Mouse (Mus musculus): ENCODE measurements around the gene Glt1d1. TPM values are rescaled to one million over a fixed set of nuclear protein-coding genes. Genes with fewer than 3 reads are reported as not detected.

Glt1d1 gene
- polyA plus RNA-seq, 1 experiment from 2014 or later, result 0.94 TPM

DNA sequence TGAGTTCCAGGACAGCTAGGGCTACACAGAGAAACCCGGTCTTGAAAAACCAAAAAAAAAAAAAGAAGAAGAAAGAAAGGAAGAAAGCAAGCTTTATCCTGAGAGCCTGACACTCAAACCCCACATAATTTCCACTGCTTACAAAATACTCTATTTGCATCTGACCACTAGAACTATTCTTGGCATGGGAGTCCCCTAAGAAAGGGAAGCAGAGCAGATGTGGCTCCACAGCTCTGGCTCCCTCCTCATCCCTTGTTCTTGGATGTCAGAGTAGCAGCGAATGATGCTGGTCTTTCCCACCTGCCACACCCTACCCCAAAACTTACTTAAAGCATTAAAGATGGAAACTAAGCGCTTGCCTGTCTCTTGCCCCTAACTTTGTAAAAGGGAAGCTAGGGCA, 16.6 kb upstream of the Glt1d1 start:
- no peak overlapping the region for H3K27ac ChIP-seq
- no peak for DNase-seq (ENCODE audit: low spot score)
- H3K9me3 ChIP-seq (replicated peaks), result no peaks in the 10 kb centered on the region
- H3K4me1 ChIP-seq, result peaks cover 23% of the 10 kb centered on the region
- no peaks in the 10 kb centered on the region for H3K36me3 ChIP-seq
- WGBS, result 91% methylated on average over 3 of the region's 3 CpGs
- H3K27me3 ChIP-seq (ENCODE audit: low read depth, poor library complexity, severe bottlenecking), result no peaks in the 10 kb centered on the region
- H3K4me3 ChIP-seq, result peak overlapping the region; percentile 93

DNA sequence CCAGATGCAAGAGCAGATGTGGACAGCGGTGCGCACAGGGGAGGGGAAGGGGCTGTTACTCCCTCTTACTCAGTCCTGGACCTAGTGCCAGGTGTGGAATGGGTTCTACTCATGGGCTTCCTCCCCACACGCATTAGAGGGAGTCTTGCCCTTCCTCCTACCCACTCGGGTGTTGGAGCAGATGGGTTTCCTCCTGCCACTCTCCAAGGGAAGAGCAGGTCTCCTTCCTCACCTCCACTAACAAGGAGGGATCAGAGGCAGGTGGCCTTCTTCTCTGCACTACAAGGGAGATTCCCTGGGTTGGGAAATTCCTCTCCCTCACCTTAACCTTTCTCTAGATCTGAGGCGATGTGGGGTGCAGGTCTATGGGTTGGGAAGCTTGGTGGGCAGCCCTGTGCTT, 15.9 kb upstream of the Glt1d1 start:
- 21% methylated on average over 5 of the region's 5 CpGs for WGBS
- no peaks in the 10 kb centered on the region for H3K36me3 ChIP-seq
- H3K27ac ChIP-seq, result peak overlapping the region; percentile 96
- DNase-seq (ENCODE audit: low spot score), result no peak
- H3K4me3 ChIP-seq, result peak overlapping the region; percentile 93
- H3K9me3 ChIP-seq (replicated peaks), result no peaks in the 10 kb centered on the region
- no peaks in the 10 kb centered on the region for H3K27me3 ChIP-seq (ENCODE audit: low read depth, poor library complexity, severe bottlenecking)
- peaks cover 23% of the 10 kb centered on the region for H3K4me1 ChIP-seq

- Histone ChIP-seq H3K4me3 (peak overlapping the region; percentile 93), H3K36me3 (no peaks in the 10 kb centered on the region)
These were observed 15.0 kb upstream of the Glt1d1 start for GRCm38 (mm10) chr5:127616884-127617635.

GRCm38 (mm10) chr5:127618834-127619233, 13.2 kb upstream of the Glt1d1 start:
- no peak overlapping the region for H3K4me3 ChIP-seq
- H3K27ac ChIP-seq, result no peak overlapping the region
- H3K27me3 ChIP-seq (ENCODE audit: low read depth, poor library complexity, severe bottlenecking), result no peaks in the 10 kb centered on the region
- 79% methylated on average over 3 of the region's 3 CpGs for WGBS
- H3K36me3 ChIP-seq, result no peaks in the 10 kb centered on the region
- no peaks in the 10 kb centered on the region for H3K9me3 ChIP-seq (replicated peaks)
- peaks cover 23% of the 10 kb centered on the region for H3K4me1 ChIP-seq
- no peak for DNase-seq (ENCODE audit: low spot score)

More at GRCm38 (mm10) chr5:127616884-127617635, 15.0 kb upstream of the Glt1d1 start:
- Histone ChIP-seq H3K4me1 (peaks cover 23% of the 10 kb centered on the region), H3K9me3 (replicated peaks) (no peaks in the 10 kb centered on the region), H3K27ac (peak overlapping the region; percentile 96), H3K27me3 (ENCODE audit: low read depth, poor library complexity, severe bottlenecking) (no peaks in the 10 kb centered on the region)
- peak; percentile 98 for DNase-seq (ENCODE audit: low spot score)
- under 1% methylated on average over 86 of the region's 91 CpGs for WGBS

DNA sequence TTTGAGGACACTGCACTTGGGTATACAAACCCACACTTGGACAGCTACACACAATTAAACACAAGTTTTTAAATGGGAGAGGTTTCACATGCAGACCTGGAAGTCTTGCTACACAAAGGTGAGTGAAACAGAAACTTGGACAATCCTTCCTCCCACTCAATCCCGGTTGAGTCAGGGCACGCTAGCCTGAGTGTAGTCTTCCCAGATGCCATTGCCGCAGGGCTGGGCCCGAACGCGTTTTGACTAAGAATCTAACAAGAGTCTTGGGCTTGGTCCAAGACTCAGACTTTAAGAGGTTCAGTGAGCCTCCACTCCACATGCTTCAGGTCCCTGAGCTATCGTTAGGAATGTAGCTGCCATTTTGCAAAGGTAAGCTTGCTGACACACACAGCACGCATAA, 11.7 kb upstream of the Glt1d1 start:
- no peak for DNase-seq (ENCODE audit: low spot score)
- no peaks in the 10 kb centered on the region for H3K9me3 ChIP-seq (replicated peaks)
- no peak overlapping the region for H3K27ac ChIP-seq
- no peaks in the 10 kb centered on the region for H3K36me3 ChIP-seq
- peaks cover 16% of the 10 kb centered on the region for H3K4me1 ChIP-seq
- H3K4me3 ChIP-seq, result no peak overlapping the region
- 84% methylated on average over 8 of the region's 8 CpGs for WGBS
- no peaks in the 10 kb centered on the region for H3K27me3 ChIP-seq (ENCODE audit: low read depth, poor library complexity, severe bottlenecking)

DNA sequence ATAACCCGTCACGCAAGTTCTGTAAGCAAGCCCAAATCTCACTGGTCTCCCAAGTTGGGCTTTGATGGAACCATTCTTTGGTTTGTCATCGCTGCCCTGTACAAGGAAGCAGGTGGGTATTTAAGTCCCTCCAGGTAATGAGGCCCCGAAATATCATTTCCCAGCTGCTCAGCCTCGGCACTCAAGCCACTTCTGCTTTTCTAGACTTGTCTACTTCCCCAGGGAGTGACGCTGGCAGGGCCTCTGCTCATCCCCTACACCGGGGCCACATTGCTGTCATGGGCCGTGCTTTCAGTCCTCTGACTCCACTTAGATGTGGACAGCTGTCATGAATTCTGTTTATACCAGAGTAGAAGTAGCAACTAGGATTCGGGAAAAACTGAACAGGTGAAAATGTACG, 11.0 kb upstream of the Glt1d1 start:
- no peaks in the 10 kb centered on the region for H3K9me3 ChIP-seq (replicated peaks)
- no peak overlapping the region for H3K27ac ChIP-seq
- peaks cover 9% of the 10 kb centered on the region for H3K4me1 ChIP-seq
- H3K27me3 ChIP-seq (ENCODE audit: low read depth, poor library complexity, severe bottlenecking), result no peaks in the 10 kb centered on the region
- no peaks in the 10 kb centered on the region for H3K36me3 ChIP-seq
- WGBS, result 84% methylated on average over 10 of the region's 10 CpGs
- no peak for DNase-seq (ENCODE audit: low spot score)
- H3K4me3 ChIP-seq, result no peak overlapping the region

GRCm38 (mm10) chr5:127624427-127625213, 7.4 kb upstream of the Glt1d1 start:
- H3K4me1 ChIP-seq, result no peaks in the 10 kb centered on the region
- WGBS, result 87% methylated on average over 10 of the region's 10 CpGs

GRCm38 (mm10) chr5:127627242-127627641, 4.8 kb upstream of the Glt1d1 start:
- no peaks in the 10 kb centered on the region for H3K36me3 ChIP-seq
- peaks cover 19% of the 10 kb centered on the region for H3K27me3 ChIP-seq (ENCODE audit: low read depth, poor library complexity, severe bottlenecking)
- peaks cover 7% of the 10 kb centered on the region for H3K4me1 ChIP-seq
- no peaks in the 10 kb centered on the region for H3K9me3 ChIP-seq (replicated peaks)
- 86% methylated on average over 12 of the region's 12 CpGs for WGBS
- H3K4me3 ChIP-seq, result no peak overlapping the region
- DNase-seq (ENCODE audit: low spot score), result no peak
- no peak overlapping the region for H3K27ac ChIP-seq

More at GRCm38 (mm10) chr5:127624427-127625213, 7.4 kb upstream of the Glt1d1 start:
- Histone ChIP-seq H3K27me3 (ENCODE audit: low read depth, poor library complexity, severe bottlenecking) (no peaks in the 10 kb centered on the region), H3K4me3 (no peak overlapping the region), H3K27ac (no peak overlapping the region), H3K36me3 (no peaks in the 10 kb centered on the region), H3K9me3 (replicated peaks) (no peaks in the 10 kb centered on the region)
- no peak for DNase-seq (ENCODE audit: low spot score)

- 14% methylated on average over 5 of the region's 5 CpGs for WGBS
- Histone ChIP-seq H3K4me1 (peaks cover 17% of the 10 kb centered on the region), H3K9me3 (replicated peaks) (no peaks in the 10 kb centered on the region), H3K4me3 (peak overlapping the region; percentile 73), H3K27me3 (ENCODE audit: low read depth, poor library complexity, severe bottlenecking) (peaks cover 36% of the 10 kb centered on the region), H3K27ac (peak overlapping the region; percentile 88; the same call in 1 of the 2 replicates), H3K36me3 (no peaks in the 10 kb centered on the region)
- no peak for DNase-seq (ENCODE audit: low spot score)
These were observed 391 bp upstream of the Glt1d1 start for GRCm38 (mm10) chr5:127631671-127632070.

DNA sequence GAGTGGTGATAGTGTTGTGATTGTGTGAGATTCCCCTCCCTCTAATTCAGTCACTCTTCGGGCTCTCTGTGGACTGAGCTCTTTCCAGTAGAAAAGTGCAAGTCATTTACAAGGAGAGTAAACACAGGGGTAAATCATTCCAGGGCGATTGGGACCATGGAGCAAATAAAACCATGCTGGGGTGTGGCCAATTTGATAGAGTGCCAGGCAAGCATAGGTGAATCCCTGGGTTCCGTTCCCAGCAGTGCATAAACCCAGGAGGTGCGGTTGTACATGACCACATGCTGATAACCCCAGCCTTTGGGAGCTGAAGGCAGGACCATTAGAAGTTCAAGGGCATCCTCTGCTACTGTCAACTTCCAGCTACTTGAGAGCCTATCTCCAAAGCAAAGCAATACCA, 1.1 kb downstream of the Glt1d1 start:
- H3K4me3 ChIP-seq, result peak overlapping the region; percentile 73
- 28% methylated on average over 4 of the region's 4 CpGs for WGBS
- H3K9me3 ChIP-seq (replicated peaks), result no peaks in the 10 kb centered on the region
- no peaks in the 10 kb centered on the region for H3K36me3 ChIP-seq
- H3K27me3 ChIP-seq (ENCODE audit: low read depth, poor library complexity, severe bottlenecking), result peaks cover 36% of the 10 kb centered on the region
- no peak overlapping the region for H3K27ac ChIP-seq
- DNase-seq (ENCODE audit: low spot score), result no peak
- peaks cover 17% of the 10 kb centered on the region for H3K4me1 ChIP-seq

DNA sequence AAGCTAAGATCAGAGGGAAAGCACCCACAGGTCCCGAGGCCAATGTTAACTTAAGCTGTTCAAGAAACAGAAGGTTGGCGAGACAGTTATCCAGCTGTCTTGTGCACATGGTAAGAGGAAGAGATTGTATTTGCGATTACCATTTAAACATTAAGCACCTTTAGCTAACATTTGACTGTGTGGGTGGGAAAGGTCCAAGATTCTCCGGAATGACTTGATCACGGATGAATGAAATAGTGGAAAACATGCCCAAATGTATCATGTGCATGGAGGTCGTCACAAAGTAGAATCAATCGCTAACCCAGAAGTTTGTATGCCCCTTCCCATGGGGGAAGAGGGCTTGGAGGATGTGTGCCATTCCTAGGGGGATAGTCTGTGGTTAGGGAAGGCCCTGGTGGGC, 1.6 kb downstream of the Glt1d1 start:
- no peak for DNase-seq (ENCODE audit: low spot score)
- Histone ChIP-seq H3K27me3 (ENCODE audit: low read depth, poor library complexity, severe bottlenecking) (peaks cover 36% of the 10 kb centered on the region), H3K4me1 (peaks cover 17% of the 10 kb centered on the region), H3K36me3 (no peaks in the 10 kb centered on the region), H3K9me3 (replicated peaks) (no peaks in the 10 kb centered on the region), H3K27ac (no peak overlapping the region), H3K4me3 (no peak overlapping the region)
- 95% methylated on average over 7 of the region's 7 CpGs for WGBS

- DNase-seq (ENCODE audit: low spot score), result no peak
- Histone ChIP-seq H3K27ac (no peak overlapping the region), H3K36me3 (no peaks in the 10 kb centered on the region), H3K4me1 (peaks cover 6% of the 10 kb centered on the region), H3K4me3 (no peak overlapping the region), H3K27me3 (ENCODE audit: low read depth, poor library complexity, severe bottlenecking) (peaks cover 13% of the 10 kb centered on the region), H3K9me3 (replicated peaks) (no peaks in the 10 kb centered on the region; the same call in 1 of the 2 replicates)
- 78% methylated on average over 4 of the region's 4 CpGs for WGBS
These were observed 5.6 kb downstream of the Glt1d1 start for GRCm38 (mm10) chr5:127637622-127638021.

DNA sequence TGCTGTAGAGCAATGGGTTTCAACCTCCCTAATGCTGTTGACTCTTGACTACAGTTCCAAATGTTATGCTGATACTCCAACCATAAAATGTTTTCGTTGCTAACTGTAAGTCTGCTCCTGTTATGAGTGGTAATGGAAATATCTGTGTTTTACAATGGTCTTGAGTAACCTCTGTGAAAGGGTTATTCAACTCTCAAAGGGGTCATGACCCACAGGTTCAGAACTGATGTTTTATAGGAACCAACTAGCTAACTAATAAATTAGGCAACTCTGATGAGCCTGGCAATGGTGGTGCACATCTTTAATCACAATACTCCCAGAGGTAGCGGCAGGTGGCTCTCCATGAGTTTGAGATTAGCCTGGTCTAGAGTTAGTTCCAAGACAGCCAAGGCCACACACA, 6.1 kb downstream of the Glt1d1 start:
- peaks cover under 1% of the 10 kb centered on the region; the same call in 1 of the 2 replicates for H3K4me1 ChIP-seq
- H3K27me3 ChIP-seq (ENCODE audit: low read depth, poor library complexity, severe bottlenecking), result peaks cover 7% of the 10 kb centered on the region
- 89% methylated on average over 2 of the region's 2 CpGs for WGBS
- H3K9me3 ChIP-seq (replicated peaks), result no peaks in the 10 kb centered on the region; the same call in 1 of the 2 replicates
- no peak for DNase-seq (ENCODE audit: low spot score)
- no peak overlapping the region for H3K4me3 ChIP-seq
- H3K27ac ChIP-seq, result no peak overlapping the region
- no peaks in the 10 kb centered on the region for H3K36me3 ChIP-seq
